Mouse (Mus musculus) liver, embryonic 14.5 days (tissue): ENCODE results near the gene Gm49776.

Experiments used
- CTCF ChIP-seq: IDR thresholded peaks from 2 replicates; pipeline ENCODE4 v1.5.1; 2016; ENCODE audit warnings: antibody characterized with exemption, low read depth, control low read depth
- EP300 ChIP-seq: IDR thresholded peaks from 2 replicates; pipeline ENCODE4 v1.6.1; 2016; ENCODE audit warnings: antibody characterized with exemption, low read depth

GRCm38 (mm10) chr16:18201620-18202019 lies 56.5 kb downstream of the Gm49776 start:
- TF ChIP-seq CTCF, result no peak
- TF ChIP-seq EP300, result no peak
